Mouse (Mus musculus) MEL (cell line): ENCODE data around the gene Lrrc3. TPM values are rescaled to one million over a fixed set of nuclear protein-coding genes. Genes with fewer than 3 reads are reported as not detected.
A peak's percentile ranks its signal among the peaks of the same experiment; 100 is the strongest.

Source experiments
- DNase-seq: peaks from one replicate; pipeline ENCODE4 v3.0.0; 2011; ENCODE audit warnings: low read depth, low spot score
- H3K27ac ChIP-seq: 2 replicates; pipeline ENCODE4 v1.5.1; 2012; ENCODE audit warnings: low read depth, mild to moderate bottlenecking, control low read depth, low read length, moderate library complexity; ENCODE audit not compliant: control insufficient read depth
- H3K27me3 ChIP-seq, 2 experiments: fragments of 150-350 bp in 1 of 2; sonication (generic) in 1 of 2; 2 replicates each; pipeline ENCODE4 v1.6.1; 2012; ENCODE audit warnings: low read length in 2 of 2, mild to moderate bottlenecking in 2 of 2, improper control_type of control experiment in 1 of 2, moderate library complexity in 1 of 2; ENCODE audit not compliant: insufficient read depth in 2 of 2, control insufficient read depth in 1 of 2
- H3K36me3 ChIP-seq, 2 experiments: 2 replicates each; pipeline ENCODE4 v1.6.1; 2012 to 2014; ENCODE audit warnings: low read length in 2 of 2, improper control_type of control experiment in 1 of 2, inconsistent platforms in 1 of 2, mild to moderate bottlenecking in 1 of 2; ENCODE audit not compliant: insufficient read depth in 2 of 2, control insufficient read depth in 1 of 2
- H3K4me1 ChIP-seq, 2 experiments: fragments of 150-350 bp in 1 of 2; sonication (generic) in 1 of 2; 2 replicates each; pipeline ENCODE4 v1.6.1; 2012; ENCODE audit warnings: low read length in 2 of 2, improper control_type of control experiment in 1 of 2, mild to moderate bottlenecking in 1 of 2; ENCODE audit not compliant: insufficient read depth in 2 of 2, control insufficient read depth in 1 of 2
- H3K4me3 ChIP-seq, 2 experiments: fragments of 150-350 bp in 1 of 2; sonication (generic) in 1 of 2; 2 replicates each; pipeline ENCODE4 v1.5.1; 2012; ENCODE audit warnings: low read depth in 2 of 2, low read length in 2 of 2, mild to moderate bottlenecking in 2 of 2, moderate library complexity in 2 of 2, control low read depth in 1 of 2, improper control_type of control experiment in 1 of 2; ENCODE audit not compliant: control insufficient read depth in 1 of 2, insufficient read depth in 1 of 2
- H3K79me2 ChIP-seq: 2 replicates; pipeline ENCODE4 v1.6.1; 2012; ENCODE audit warnings: mild to moderate bottlenecking, low read length, moderate library complexity; ENCODE audit not compliant: control insufficient read depth, poor library complexity, insufficient read depth
- H3K9ac ChIP-seq: 2 replicates; pipeline ENCODE4 v1.6.1; 2012; ENCODE audit warnings: low read depth, mild to moderate bottlenecking, control low read depth, low read length, moderate library complexity; ENCODE audit not compliant: control insufficient read depth, poor library complexity, severe bottlenecking
- H3K9me3 ChIP-seq: fragments of 150-350 bp; sonication (generic); replicated peaks from 2 replicates; pipeline ENCODE4 v1.6.1; 2012; ENCODE audit warnings: mild to moderate bottlenecking, low read length, improper control_type of control experiment, moderate library complexity; ENCODE audit not compliant: insufficient read depth
- BHLHE40 ChIP-seq: IDR thresholded peaks from 2 replicates; pipeline ENCODE4 v1.6.1; 2012; ENCODE audit warnings: low read depth, mild to moderate bottlenecking, inconsistent platforms, low read length, improper control_type of control experiment, borderline replicate concordance
- CHD1 ChIP-seq: IDR thresholded peaks from 2 replicates; pipeline ENCODE4 v1.6.1; 2012; ENCODE audit warnings: low read depth, mild to moderate bottlenecking, inconsistent platforms, low read length, improper control_type of control experiment
- CHD2 ChIP-seq: IDR thresholded peaks from 2 replicates; pipeline ENCODE4 v1.6.1; 2011; ENCODE audit warnings: low read length, improper control_type of control experiment
- CTCF ChIP-seq, 3 experiments: IDR thresholded peaks in 2 of 3; conservative IDR thresholded peaks in 1 of 3; 2 replicates each; pipeline ENCODE4 v1.5.1; 2011 to 2012; ENCODE audit warnings: low read length in 3 of 3, low read depth in 2 of 3, mild to moderate bottlenecking in 2 of 3, improper control_type of control experiment in 1 of 3, inconsistent platforms in 1 of 3, mixed read lengths in 1 of 3, moderate library complexity in 1 of 3; ENCODE audit not compliant: control insufficient read depth in 1 of 3, insufficient read depth in 1 of 3, poor library complexity in 1 of 3, severe bottlenecking in 1 of 3
- E2F4 ChIP-seq: IDR thresholded peaks from 2 replicates; pipeline ENCODE4 v1.6.1; 2011; ENCODE audit warnings: low read depth, low read length, improper control_type of control experiment, borderline replicate concordance
- ELF1 ChIP-seq: IDR thresholded peaks from 2 replicates; pipeline ENCODE4 v1.6.1; 2014; ENCODE audit warnings: low read depth, mild to moderate bottlenecking, inconsistent platforms, low read length, improper control_type of control experiment, moderate library complexity
- ETS1 ChIP-seq: IDR thresholded peaks from 2 replicates; pipeline ENCODE4 v1.6.1; 2012; ENCODE audit warnings: low read depth, mild to moderate bottlenecking, inconsistent platforms, low read length, improper control_type of control experiment, moderate library complexity
- GABPA ChIP-seq: IDR thresholded peaks from 2 replicates; pipeline ENCODE4 v1.6.1; 2012; ENCODE audit warnings: low read depth, mild to moderate bottlenecking, inconsistent platforms, low read length, improper control_type of control experiment, moderate library complexity
- GATA1 ChIP-seq: IDR thresholded peaks from 2 replicates; pipeline ENCODE4 v1.6.1; 2011; ENCODE audit warnings: low read depth, low read length, improper control_type of control experiment
- JUND ChIP-seq: IDR thresholded peaks from 2 replicates; pipeline ENCODE4 v1.6.1; 2011; ENCODE audit warnings: low read depth, mild to moderate bottlenecking, improper control_type of control experiment, low read length
- MAFK ChIP-seq: IDR thresholded peaks from 2 replicates; pipeline ENCODE4 v1.6.1; 2011; ENCODE audit warnings: low read depth, mild to moderate bottlenecking, low read length, improper control_type of control experiment, borderline replicate concordance
- MAZ ChIP-seq: IDR thresholded peaks from 2 replicates; pipeline ENCODE4 v1.6.1; 2012; ENCODE audit warnings: low read depth, mild to moderate bottlenecking, inconsistent platforms, low read length, improper control_type of control experiment
- MEF2A ChIP-seq: IDR thresholded peaks from 2 replicates; pipeline ENCODE4 v1.6.1; 2014; ENCODE audit warnings: low read depth, mild to moderate bottlenecking, inconsistent platforms, low read length, improper control_type of control experiment; ENCODE audit not compliant: poor library complexity, insufficient replicate concordance, severe bottlenecking; ENCODE audit errors: extremely low read depth
- MXI1 ChIP-seq: IDR thresholded peaks from 2 replicates; pipeline ENCODE4 v1.6.1; 2011; ENCODE audit warnings: mild to moderate bottlenecking, low read depth, low read length, improper control_type of control experiment
- MYB ChIP-seq: IDR thresholded peaks from 2 replicates; pipeline ENCODE4 v1.6.1; 2011; ENCODE audit warnings: mild to moderate bottlenecking, low read depth, low read length, improper control_type of control experiment
- NELFE ChIP-seq: IDR thresholded peaks from 2 replicates; pipeline ENCODE4 v1.6.1; 2011; ENCODE audit warnings: low read depth, low read length, improper control_type of control experiment
- NRF1 ChIP-seq: IDR thresholded peaks from 2 replicates; pipeline ENCODE4 v1.6.1; 2014; ENCODE audit warnings: low read depth, mild to moderate bottlenecking, inconsistent platforms, low read length, improper control_type of control experiment, moderate library complexity; ENCODE audit not compliant: poor library complexity, insufficient read depth, severe bottlenecking
- POLR2A ChIP-seq, 2 experiments: IDR thresholded peaks; 2 replicates each; pipeline ENCODE4 v1.6.1; 2011 to 2012; ENCODE audit warnings: low read length in 2 of 2, mild to moderate bottlenecking in 2 of 2, control low read depth in 1 of 2, improper control_type of control experiment in 1 of 2, low read depth in 1 of 2, moderate library complexity in 1 of 2; ENCODE audit not compliant: control insufficient read depth in 1 of 2, insufficient read depth in 1 of 2, poor library complexity in 1 of 2
- POLR2AphosphoS2 ChIP-seq: IDR thresholded peaks from 2 replicates; pipeline ENCODE4 v1.6.1; 2011; ENCODE audit warnings: low read length, improper control_type of control experiment
- SIN3A ChIP-seq: IDR thresholded peaks from 2 replicates; pipeline ENCODE4 v1.6.1; 2012; ENCODE audit warnings: low read length, improper control_type of control experiment, inconsistent platforms
- TAL1 ChIP-seq: IDR thresholded peaks from 2 replicates; pipeline ENCODE4 v1.6.1; 2012; ENCODE audit warnings: mild to moderate bottlenecking, inconsistent platforms, low read length, moderate library complexity, mixed read lengths
- UBTF ChIP-seq: IDR thresholded peaks from 2 replicates; pipeline ENCODE4 v1.6.1; 2012; ENCODE audit warnings: low read depth, mild to moderate bottlenecking, inconsistent platforms, low read length, improper control_type of control experiment, moderate library complexity, borderline replicate concordance; ENCODE audit not compliant: insufficient read depth
- USF1 ChIP-seq: IDR thresholded peaks from 2 replicates; pipeline ENCODE4 v1.6.1; 2014; ENCODE audit warnings: low read depth, mild to moderate bottlenecking, inconsistent platforms, low read length, improper control_type of control experiment, moderate library complexity
- ZC3H11A ChIP-seq: IDR thresholded peaks from 2 replicates; pipeline ENCODE4 v1.6.1; 2012; ENCODE audit warnings: low read depth, mild to moderate bottlenecking, inconsistent platforms, low read length, improper control_type of control experiment
- ZNF384 ChIP-seq: IDR thresholded peaks from 2 replicates; pipeline ENCODE4 v1.6.1; 2012; ENCODE audit warnings: low read depth, mild to moderate bottlenecking, inconsistent platforms, low read length, improper control_type of control experiment
- polyA plus RNA-seq, 2 experiments: library from polyadenylated mRNA; stranded (reverse) in 1 of 2; unstranded in 1 of 2; fragments of >175 nt in 1 of 2; fragments of >200 nt in 1 of 2; gene quantifications; 2 replicates each; pipeline versions ENCODE4 v1.2.1 to v1.2.4; 2012; ENCODE audit warnings: low replicate concordance in 2 of 2, low read depth in 1 of 2; ENCODE audit not compliant: insufficient read length in 2 of 2, insufficient read depth in 1 of 2, missing spikeins in 1 of 2
- total RNA-seq: library from RNA; depleted of rRNA; stranded (reverse); fragments of 300-350 nt; gene quantifications from 2 replicates; pipeline ENCODE4 v1.2.3, GENCODE M21; 2012

Lrrc3 gene
- total and polyA plus RNA-seq, 3 experiments, result 0.15 to 0.74 TPM; not detected in 1

DNA sequence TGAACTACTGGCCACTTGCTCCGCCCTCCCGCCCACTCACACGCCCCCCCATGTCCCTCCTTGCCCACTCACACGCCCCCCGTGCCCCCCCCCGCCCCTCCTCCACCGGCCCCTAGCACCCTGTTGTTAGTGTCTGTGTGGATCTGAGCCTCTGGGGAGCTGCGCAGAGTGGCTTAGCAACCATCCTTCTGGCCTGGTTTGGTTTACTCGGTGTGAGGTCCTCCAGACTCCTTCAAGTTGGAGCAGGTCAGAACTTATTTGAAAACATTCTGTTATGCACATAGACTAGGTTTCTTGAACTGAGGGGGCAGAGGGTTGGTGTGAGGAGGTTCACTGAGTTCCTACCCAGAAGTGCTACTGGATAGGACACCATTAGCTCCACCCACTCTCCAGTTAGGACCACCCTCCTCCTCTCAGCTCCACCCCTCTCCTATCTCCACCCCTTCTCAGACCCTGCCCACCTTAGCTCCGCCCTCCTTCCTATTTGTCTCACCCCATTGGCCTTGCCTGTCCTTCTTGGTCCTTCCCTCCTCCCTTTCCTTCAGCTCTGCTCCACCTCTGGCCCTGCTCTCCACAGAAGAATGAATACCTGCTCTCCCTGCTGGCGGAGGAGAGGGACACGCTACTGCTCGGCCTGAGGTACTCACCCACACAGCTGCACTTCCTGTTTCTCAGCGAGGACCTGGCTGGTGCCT, 38.1 kb downstream of the Lrrc3 start (continued):
- TF ChIP-seq GABPA (no peak), MAFK (no peak), E2F4 (no peak), MYB (no peak), ZC3H11A (no peak), CHD2 (no peak), ZNF384 (no peak), TAL1 (no peak), BHLHE40 (no peak), POLR2AphosphoS2 (no peak), CTCF (IDR thresholded peaks at IDR 0.05 in 2 of 3, conservative IDR thresholded peaks at IDR 0.05 in 1 of 3; ENCODE audit: control insufficient read depth in 1 of 3, insufficient read depth in 1 of 3, low read depth in 2 of 3, low read length in 3 of 3, poor library complexity in 1 of 3, severe bottlenecking in 1 of 3) (peak in 1 of 3 experiments; percentile 20; a peak in 1 of 6 replicates), MXI1 (peak; percentile 62), POLR2A (IDR thresholded peaks at IDR 0.05; ENCODE audit: control insufficient read depth in 1 of 2, insufficient read depth in 1 of 2, low read depth in 1 of 2, low read length in 2 of 2, poor library complexity in 1 of 2) (peak; percentile 24 to 61; a peak in 2 of 4 replicates), GATA1 (no peak), NELFE (peak; percentile 46; the same call in 1 of the 2 replicates), CHD1 (no peak)

DNA sequence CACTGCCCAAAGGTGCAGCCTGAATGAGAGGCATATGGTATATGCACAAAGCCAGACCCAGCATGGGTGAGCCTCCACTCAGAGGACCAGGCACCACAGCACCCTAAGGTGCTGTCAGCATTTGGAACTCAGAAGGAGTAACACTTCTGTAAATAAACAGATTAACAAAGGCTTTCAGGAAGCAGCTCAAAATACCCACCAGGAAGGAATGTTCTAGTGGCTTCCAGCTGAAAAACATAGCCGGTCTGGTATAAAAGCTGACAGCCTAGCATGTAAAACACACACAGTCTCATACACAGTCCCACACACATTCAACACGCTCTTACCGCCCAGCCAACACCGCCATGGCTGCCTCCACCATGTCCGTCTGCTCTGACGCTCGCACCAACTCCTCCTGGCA, 40.7 kb downstream of the Lrrc3 start, which contains the start of gene Gm3285:
Gm3285 (plus strand) TSS at position 301 of the 400 bp plus-strand sequence.
- peaks cover 0 to 5% of the 10 kb centered on the region in 2 experiments; a peak in 1 of 4 replicates for H3K27me3 ChIP-seq
- no peak for DNase-seq
- H3K27ac ChIP-seq, result no peak within 1 kb of the TSS
- peaks cover 0 to 6% of the 10 kb centered on the region in 2 experiments; a peak in 1 of 4 replicates for H3K4me1 ChIP-seq
- H3K36me3 ChIP-seq, result no peaks in the 10 kb centered on the region
- no peaks in the 10 kb centered on the region for H3K9me3 ChIP-seq
- no peak within 1 kb of the TSS for H3K4me3 ChIP-seq
- TF ChIP-seq GABPA (no peak), JUND (no peak), ETS1 (no peak), NRF1 (no peak), MAZ (no peak), USF1 (no peak), ELF1 (no peak), UBTF (no peak), MEF2A (no peak), POLR2AphosphoS2 (no peak), MYB (no peak), ZC3H11A (no peak), GATA1 (no peak), SIN3A (no peak), BHLHE40 (no peak), MAFK (no peak)
- H3K79me2 ChIP-seq, result no peaks in the 10 kb centered on the region
- H3K9ac ChIP-seq, result no peak within 1 kb of the TSS
